Mouse (Mus musculus) left cerebral cortex, postnatal 36 days (tissue): Measurements from ENCODE around the gene Yipf2. TPM values are rescaled to one million over a fixed set of nuclear protein-coding genes. Genes with fewer than 3 reads are reported as not detected.
"Not testable (repeated sequence)": the region's sequence is repeated elsewhere in the genome, so short reads cannot be mapped to it uniquely, and the experiment has no call there.

ENCODE experiments used
- DNase-seq, 2 experiments: peaks; one replicate each; pipeline ENCODE4 v3.0.0; 2021 to 2022; ENCODE audit warnings: low spot score in 2 of 2, mixed read lengths in 1 of 2
- intact Hi-C: fragments of 180-260 bp; cut with DNase I; formaldehyde crosslinking; loops from one replicate; pipeline ENCODE4 v1.15.1; 2025
- total RNA-seq, 2 experiments: library from RNA; stranded (reverse); gene quantifications; 2 replicates each; pipeline ENCODE4 v1.2.3; 2021

The Yipf2 gene
- total RNA-seq, 2 experiments from 2014 or later = 21.5 to 22.7 TPM

DNA sequence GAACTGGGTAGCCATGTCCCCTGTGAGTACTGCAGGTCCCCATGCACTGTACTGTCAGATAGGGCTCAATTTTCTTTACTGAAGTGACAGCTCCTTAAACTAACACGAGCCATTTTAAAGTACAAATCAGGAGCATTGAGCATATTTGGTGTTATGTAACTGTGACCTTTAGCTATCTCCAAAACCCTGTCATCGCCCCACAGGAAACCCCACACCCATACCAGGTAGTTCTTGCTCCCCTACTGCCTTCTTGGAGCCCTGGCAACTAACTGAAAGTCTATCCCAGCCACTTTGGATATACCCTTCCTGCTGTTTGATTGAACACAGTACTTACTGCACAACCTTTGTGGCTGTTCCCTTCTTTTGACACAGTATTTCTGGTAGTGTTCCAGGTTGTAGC lies 25.6 kb downstream of the Yipf2 start:
- intact Hi-C loops = no loop called here
- no peak for DNase-seq

DNA sequence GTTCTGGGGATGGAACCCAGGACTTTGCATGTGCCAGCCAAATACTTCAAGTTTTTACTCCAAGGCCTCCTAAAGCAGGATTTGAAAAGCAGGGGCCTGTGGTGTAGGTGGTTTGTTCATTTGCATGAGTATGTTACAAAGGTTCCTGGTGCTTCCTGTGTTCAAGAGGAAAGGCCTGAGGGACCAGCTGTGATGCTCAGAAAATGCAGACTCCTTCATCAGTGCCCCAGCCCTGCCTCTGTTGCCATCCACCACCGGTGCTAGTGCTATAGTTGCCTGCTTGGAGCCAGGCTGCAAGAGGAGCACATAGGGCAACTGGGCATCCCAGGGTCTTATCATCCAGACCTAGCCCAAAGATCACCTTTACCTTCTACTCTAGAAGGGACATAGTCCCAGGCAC lies 26.1 kb downstream of the Yipf2 start:
- DNase-seq = no peak
- intact Hi-C loops = no loop called here

DNA sequence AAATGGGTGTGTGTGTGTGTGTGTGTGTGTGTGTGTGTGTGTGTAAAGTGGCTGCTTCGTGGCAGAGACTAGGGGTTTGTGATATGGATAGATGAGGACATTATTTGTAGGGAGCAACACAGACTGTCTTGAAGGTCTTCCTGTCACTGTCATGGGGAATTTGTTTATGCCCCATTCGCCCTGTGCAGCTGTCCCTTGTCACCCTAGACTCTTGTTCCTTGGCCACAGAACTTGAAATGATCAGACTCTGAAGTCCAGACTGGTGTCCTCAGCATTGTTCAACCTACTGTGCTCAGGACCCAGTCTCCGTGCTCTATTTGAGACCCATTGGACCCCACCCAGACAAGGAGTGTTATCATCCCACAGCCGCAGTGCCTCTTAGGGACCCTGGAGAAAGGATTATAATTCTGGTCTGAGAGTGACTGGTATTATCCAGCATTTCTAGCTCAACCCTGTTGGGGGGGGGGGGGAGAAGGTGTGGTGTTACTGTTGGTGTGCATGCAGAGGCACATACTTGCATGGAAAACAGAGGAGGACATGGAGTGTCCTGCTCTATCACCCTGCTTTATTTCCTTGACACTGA lies 27.5 kb downstream of the Yipf2 start:
- no peak for DNase-seq
- intact Hi-C loops = no loop called here

DNA sequence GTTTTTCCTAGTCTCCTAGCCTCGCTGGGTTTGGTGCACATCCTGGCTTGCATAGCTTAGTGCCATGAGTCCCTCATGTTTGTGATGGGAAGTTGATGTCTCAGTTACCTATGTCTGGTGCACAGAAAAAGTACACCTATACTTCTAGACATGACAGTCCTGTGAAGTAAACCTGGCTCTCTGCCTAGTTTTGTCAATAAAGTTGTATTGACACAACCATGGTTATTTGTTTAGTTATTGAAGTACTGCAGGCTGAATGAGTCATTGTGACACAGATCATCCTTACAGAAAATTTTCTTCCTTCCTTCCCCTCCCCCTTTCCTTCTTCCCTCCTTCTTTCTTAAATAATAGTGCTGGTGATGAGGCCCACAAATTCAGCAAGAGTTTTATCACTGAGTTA lies 28.2 kb downstream of the Yipf2 start:
- intact Hi-C loops = no loop called here

DNA sequence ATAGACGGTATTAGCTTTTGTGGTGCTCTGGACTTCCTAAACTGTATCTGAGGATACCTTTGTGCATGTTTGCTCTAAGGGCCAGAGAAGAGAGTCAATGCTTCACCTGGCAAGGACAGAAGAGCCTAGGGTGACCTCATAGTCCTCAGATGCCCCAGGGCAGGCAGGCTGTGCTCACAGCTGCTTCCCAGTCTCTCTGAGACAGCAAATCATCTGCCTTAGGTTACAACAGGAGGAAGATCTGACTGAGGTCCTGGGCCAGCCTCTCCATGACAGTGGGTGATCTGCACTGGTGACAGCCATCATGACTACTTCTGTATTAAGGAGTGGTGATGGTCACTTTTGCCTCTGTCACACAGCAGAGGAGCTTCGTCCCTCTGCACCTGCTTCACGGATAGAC lies 33.5 kb downstream of the Yipf2 start:
- no peak for DNase-seq
- intact Hi-C loops = no loop called here

More for the DNA sequence above, 28.2 kb downstream of the Yipf2 start:
- no peak for DNase-seq

DNA sequence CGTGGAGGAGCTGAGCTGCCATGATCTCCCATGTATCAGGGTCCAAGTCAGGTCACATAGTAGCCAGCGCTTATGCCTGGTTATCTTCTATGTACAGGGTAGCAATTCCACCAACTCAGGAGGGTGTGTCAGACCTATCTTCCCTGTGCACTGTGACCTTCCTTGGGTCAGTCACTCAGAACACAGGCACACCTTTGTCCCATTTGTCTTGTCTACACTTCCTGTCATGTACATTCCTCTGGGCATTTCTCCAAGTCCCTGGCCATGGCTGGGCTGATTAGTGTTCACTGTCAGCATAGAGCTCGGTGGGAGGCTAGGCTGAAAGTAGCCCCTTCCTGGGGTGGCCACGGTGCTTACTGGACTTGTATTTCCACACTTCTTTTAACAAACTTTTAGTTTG lies 34.3 kb downstream of the Yipf2 start:
- intact Hi-C loops = no loop called here

DNA sequence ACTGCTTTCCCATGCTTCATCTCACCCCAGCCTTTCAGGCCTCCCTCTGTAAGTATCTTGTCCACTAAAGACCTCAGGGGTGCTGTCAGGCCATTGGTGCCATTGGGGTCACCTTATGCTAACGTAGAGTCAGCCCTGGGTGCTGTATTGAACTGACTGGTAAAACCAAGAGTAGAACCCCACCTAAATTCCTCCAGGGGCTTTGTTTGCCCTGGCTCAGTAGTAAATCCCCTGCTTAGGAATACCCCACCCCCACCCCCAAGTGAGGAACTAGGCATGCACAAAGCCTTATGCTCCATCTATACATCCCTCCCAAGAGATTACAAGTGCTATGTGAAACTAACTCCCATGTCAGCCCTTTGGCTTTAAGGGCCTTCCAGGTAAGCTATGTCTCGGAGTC lies 35.1 kb downstream of the Yipf2 start:
- intact Hi-C loops = no loop called here
- DNase-seq = no peak

More for the DNA sequence above, 34.3 kb downstream of the Yipf2 start:
- DNase-seq = no peak

DNA sequence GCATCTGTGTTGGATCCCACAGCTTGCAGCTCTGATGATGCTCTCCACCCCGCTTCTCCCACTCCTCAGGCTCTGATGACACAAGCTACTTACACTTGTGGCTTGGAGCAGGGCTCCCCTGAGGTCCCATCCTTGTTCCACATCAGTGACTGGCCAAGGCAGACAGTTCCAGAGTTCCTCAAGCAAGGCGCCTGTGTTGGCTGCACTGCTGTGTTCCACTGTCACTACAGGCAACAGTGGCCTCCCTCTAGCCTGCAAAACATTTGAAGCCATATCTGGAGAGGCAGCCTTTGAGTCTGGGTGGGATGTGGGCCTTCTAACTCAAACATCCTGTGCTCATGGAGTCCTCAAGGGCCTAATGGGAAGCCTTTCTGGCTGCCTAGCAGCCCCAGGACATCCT lies 35.6 kb downstream of the Yipf2 start:
- DNase-seq = no peak
- intact Hi-C loops = no loop called here

DNA sequence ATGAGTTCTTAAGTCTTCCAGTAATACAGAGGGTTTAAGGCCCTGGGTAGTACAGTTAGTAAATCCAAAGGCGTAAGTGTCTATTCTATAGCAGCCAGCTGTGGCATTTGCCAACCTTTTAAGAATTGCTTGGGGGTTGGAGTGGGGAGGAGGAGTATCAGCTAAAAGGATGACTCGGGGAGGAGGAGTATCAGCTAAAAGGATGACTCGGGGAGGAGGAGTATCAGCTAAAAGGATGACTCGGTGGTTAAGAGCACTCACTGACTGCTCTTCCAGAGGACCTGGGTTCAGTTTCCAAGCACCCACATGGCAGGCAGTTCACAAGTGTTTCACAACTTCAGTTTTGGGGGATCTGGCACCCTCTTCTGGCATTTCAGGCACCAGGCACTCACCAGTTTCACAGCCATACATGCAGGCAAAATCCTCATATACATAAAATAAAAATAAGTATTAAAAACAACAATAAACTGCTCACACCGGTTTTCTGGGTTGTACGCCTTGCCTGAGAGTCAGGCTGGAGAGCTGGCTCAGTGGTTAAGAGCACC lies 37.4 kb downstream of the Yipf2 start:
- no peak for DNase-seq
- intact Hi-C loops = no loop called here

DNA sequence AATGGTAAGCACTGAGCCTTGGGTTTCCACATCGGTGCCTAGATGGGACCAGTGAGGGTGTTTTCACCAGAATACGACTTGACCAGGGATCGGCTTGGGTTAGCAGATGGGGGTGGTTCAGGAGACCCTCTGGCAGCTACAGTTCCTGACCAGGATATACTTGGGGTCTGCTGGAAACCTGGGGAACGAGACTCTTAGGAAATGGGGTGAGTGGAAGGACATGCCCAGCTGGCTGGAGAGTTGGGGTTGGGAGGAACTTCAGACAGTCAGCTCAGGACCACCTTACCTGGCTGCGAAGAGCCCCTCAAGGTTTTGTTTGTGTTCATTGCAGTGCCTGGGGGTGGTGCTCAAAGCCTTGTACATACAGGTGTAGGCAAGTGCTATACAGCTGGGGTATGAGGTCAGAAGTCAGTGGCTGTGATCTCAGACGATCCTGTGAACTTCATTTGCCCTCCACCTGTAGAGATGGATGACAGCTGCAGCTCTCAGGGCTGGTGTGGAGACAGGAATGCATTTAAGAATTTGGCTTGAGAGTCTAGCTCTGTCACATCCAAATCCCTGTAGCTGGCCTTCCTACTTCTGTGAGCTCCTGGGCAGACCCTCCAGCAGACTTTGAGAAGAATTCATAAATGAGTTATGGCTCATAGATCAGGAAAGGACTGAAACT lies 38.9 kb downstream of the Yipf2 start:
- intact Hi-C loops = no loop called here

DNA sequence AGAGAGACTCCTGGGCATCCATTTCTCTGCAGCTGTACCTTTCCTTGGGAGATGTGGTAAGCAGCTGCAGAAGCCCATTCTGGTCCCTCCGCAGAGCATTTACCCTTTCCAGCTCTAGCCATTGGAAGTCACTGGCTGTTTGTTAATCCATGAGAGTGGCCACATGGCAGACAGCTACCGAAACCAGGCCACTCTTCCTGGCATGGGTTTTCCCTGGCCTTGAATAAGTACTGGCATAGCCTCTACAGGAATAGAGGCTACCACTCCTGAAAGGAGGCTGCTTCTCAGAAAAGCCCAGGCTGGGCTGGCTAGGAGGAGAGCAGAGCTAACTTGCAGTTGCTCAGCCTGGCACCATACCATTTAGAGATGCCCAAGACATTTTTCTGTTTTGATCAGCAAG lies 41.6 kb downstream of the Yipf2 start:
- intact Hi-C loops = no loop called here
- no peak for DNase-seq

More for the DNA sequence above, 38.9 kb downstream of the Yipf2 start:
- no peak for DNase-seq

DNA sequence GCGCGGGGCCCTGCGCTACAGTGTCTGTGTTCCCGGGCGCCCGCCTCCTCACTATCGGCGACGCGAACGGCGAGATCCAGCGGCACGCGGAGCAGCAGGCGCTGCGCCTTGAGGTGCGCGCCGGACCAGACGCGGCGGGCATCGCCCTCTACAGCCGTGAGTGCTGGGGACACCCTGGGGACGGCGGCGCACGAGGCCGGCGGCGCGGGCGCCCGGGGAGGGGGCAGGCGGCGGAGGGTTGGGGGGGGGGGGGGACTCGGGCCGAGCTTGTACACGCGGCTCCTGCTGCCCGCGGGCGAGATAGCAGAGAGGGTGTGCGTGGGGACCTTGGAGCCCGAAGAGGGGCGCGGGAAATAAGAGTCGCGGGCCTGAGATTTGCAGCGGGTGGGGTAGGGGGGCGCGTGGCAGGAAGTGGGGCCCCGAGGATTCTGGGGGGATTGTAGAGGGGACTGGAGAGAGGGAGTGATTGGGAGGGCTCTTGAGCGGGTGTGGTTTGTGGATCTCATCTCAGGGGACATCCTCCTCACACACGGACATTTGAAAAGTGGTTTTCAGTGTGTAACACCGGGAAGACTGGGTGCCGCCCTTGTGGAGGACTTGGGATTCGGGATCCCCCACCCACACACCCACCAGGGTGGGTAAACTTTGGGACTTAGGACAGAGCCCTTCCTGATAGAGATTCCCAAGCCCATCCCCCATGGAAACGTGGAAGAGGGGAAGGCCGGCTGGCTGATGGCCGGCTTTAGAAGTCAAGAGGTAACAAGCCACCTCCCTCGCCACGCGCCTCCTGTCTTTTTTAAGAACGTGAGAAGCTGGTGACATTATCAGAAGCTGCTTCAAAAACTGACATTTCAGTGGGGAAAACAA lies 45.3 kb downstream of the Yipf2 start:
- intact Hi-C loops = loop anchor here (5.0 kb wide), 1 partner anchor 35 kb away; the partner anchor contains the start of gene Tmed1
- DNase-seq = peak; percentile 61 to 70

DNA sequence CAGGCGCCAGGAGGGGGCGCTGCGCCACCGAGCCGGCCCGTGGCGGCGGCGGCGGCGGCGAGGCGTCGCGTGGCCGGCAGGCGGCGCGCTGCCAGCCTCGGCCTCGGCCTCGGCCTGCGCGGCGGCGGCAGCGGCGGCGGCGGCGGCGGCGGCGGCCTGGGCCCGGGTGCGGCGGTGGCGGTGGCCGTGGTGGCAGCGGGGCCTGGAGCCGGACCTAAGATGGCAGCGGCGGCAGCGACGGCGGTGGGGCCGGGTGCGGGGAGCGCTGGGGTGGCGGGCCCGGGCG lies 45.9 kb downstream of the Yipf2 start, which contains the start of gene Carm1:
Gene Carm1, plus strand, starts transcription at position 106 of the 286 bp plus-strand sequence.
- intact Hi-C loops = loop anchor here (1.0 to 5.0 kb wide), 2 partner anchors 34 to 46 kb away; partner anchors contain the start of genes Timm29, Tmed1 and Yipf2
- no peak for DNase-seq

DNA sequence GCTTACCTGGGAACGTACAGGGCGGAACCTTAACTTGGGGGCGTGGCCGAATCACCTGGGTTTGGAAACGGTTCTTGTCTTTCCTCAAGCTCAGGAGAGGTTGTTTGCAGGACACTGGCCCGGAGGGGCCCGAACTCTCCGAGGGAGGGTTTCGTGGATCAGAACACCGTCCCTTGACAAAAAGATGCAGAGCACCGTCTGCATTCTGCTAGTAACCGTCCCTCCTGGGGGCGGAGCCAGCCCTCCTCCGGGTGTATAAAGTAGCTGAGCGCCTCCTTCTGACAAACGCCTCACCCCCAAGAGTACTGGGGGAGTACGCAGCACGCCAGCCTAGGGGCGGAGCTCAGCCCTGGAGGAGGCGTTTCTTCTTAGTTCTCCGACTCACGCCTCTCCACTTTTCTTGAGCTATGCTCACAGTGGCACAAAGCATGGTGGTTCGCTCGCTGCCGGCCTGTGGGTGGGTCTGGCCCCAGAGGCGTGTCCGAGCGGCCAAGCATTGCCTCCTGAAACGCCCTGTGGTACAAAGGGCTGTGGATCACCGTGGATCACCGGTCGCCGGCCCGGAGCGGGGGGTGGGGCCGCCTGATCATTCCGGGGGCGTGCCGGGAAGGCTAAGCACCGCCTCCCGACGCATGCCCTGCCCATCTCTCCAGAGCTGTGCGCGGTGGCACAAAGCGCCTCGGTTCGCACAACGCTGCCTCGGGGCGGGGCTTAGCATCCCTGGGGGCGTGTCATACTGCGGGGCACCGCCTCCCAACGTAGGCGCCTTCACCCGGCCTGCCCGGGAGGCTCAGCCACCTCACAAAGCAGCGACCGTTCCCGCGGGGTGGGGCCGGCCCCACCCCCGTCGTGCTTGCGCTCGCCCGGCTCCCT lies 46.5 kb downstream of the Yipf2 start:
- intact Hi-C loops = loop anchor here (1.0 to 5.0 kb wide), 2 partner anchors 34 to 46 kb away; partner anchors contain the start of genes Timm29, Tmed1 and Yipf2
- peak; percentile 98 to 99 for DNase-seq

DNA sequence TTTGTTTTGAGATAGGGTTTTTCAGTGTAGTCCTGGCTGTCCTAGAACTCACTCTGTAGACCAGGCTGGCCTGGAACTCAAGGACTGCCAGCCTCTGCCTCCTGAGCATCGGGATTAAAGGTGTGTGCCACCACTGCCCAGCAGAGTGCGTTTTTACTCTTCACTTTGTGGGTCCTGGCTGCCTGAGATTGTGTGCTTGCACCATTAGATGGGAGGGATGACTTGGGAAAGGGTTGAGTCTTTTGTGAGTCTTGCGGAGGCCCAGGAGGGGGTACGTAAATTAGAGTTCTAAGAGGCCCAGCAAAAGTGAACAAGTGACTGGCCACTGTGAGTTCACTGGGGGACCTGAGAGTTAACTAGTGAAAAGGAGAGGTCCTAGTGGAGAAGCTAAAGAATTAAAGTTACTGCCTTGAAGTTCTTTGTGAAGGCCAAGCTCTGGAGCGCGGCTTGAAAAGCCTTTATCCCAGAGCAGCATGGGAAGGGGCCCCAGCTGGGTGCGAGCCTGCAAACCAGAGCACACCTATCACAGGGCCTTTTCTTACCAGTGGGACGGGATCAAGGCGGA lies 47.2 kb downstream of the Yipf2 start:
- intact Hi-C loops = loop anchor here (5.0 kb wide), 1 partner anchor 33 kb away; the partner anchor contains the start of gene Tmed1
- no peak for DNase-seq

DNA sequence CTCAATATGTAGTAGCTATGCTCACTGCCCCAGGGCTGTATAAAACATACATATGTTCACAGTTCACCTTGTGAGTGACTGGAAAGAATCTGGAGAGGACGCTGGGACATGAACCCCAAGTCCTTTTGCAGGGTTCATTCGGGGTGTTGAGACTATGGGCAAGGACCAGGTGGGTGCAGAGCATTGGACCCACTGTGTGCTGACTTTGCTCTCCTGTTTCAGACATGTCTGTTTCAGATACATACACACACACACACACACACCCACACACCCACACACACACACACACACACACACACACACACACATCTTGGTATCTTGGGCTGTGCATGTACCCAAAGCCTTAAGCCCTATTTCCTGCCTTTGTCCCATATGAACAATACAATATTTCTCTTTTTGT lies 50.6 kb downstream of the Yipf2 start:
- intact Hi-C loops, DNase-seq: not testable (repeated sequence)

DNA sequence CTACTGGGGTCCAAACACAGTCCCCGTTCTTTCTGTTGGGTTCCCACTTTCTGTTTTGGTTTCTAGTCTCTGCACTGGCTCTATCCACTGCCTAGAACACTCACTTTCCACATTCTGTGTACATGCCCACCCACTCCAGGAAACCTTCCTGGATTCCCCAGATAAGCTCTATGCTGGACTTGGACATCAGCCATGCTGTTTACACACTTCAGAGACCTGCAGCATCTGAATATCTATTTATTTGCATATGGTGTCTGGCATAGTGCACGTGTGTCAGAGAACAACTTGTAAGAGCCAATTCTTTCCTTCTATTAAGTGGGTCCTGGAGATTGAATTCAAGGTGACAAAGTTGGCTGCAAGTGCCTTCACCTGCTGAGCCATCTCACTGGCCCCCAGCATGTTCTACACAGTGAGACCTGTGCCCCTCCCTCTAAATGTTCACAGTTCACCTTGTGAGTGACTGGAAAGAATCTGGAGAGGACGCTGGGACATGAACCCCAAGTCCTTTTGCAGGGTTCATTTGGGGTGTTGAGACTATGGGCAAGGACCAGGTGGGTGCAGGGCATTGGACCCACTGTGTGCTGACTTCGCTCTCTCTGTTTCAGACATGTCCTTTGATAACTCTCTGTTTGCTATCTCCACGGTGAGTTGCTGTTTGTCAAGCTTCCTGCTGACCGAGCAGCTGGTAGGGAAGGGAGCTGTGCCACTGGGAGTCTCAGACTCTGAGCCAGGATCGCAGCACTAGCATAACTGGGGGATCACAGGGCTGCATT lies 52.5 kb downstream of the Yipf2 start:
- DNase-seq = no peak
- intact Hi-C loops = no loop called here
